8 mouse cellular contexts compared by ENCODE assay signal in genomic region chr10:127063239-127063872, GRCm38 (mm10). TPM values are rescaled to one million over a fixed set of nuclear protein-coding genes. Genes with fewer than 3 reads are reported as not detected.
DNase-seq lines count a peak whose midpoint lies in the region; ATAC-seq and TF ChIP-seq lines count a peak whose summit lies in the region.

Gene Cdk4, plus strand, starts transcription at chr10:127063534.

- H3K4me2 ChIP-seq in embryonic facial prominence, embryonic 13.5 days: peak within 1 kb of the TSS; percentile 91
- peak within 1 kb of the TSS; percentile 79 for H3K4me2 ChIP-seq in limb, embryonic 12.5 days
- peak within 1 kb of the TSS; percentile 83 for H3K4me2 ChIP-seq in midbrain, embryonic 15.5 days

- H3K9ac ChIP-seq in embryonic facial prominence, embryonic 13.5 days: peak within 1 kb of the TSS; percentile 97
- H3K9ac ChIP-seq in limb, embryonic 12.5 days (replicated peaks): peak within 1 kb of the TSS; percentile 97
- H3K9ac ChIP-seq in midbrain, embryonic 15.5 days: peak within 1 kb of the TSS; percentile 91

- TF ChIP-seq CTCF in kidney, adult 2 months (conservative IDR thresholded peaks at IDR 0.05; ENCODE audit: insufficient read depth, insufficient read length, low read depth, low read length): no peak
- TF ChIP-seq CTCF in spleen, adult 2 months (IDR thresholded peaks at IDR 0.05; ENCODE audit: extremely low read depth, insufficient read depth, insufficient read length, insufficient replicate concordance): no peak

- WGBS in embryonic facial prominence, embryonic 13.5 days: under 1% methylated on average over 45 of the region's 46 CpGs
- 1% methylated on average over 46 of the region's 46 CpGs for WGBS in kidney, adult 2 months
- WGBS in limb, embryonic 12.5 days: under 1% methylated on average over 44 of the region's 46 CpGs
- 0% methylated on average over 46 of the region's 46 CpGs for WGBS in midbrain, embryonic 15.5 days
- 1% methylated on average over 45 of the region's 46 CpGs for WGBS in spleen, adult 2 months

- H3K9me3 ChIP-seq in embryonic facial prominence, embryonic 13.5 days: no peaks in the 10 kb centered on the region
- H3K9me3 ChIP-seq in limb, embryonic 12.5 days: no peaks in the 10 kb centered on the region
- H3K9me3 ChIP-seq in midbrain, embryonic 15.5 days: no peaks in the 10 kb centered on the region

- peak; percentile 5 for TF ChIP-seq POLR2A in kidney, adult 2 months (IDR thresholded peaks at IDR 0.05; ENCODE audit: low read depth, low read length)
- peak; percentile 38; the same call in 1 of the 2 replicates for TF ChIP-seq POLR2A in spleen, adult 2 months (IDR thresholded peaks at IDR 0.05; ENCODE audit: low read depth, low read length)

- peaks cover 37% of the 10 kb centered on the region for H3K4me1 ChIP-seq in embryonic facial prominence, embryonic 13.5 days
- peaks cover 3% of the 10 kb centered on the region for H3K4me1 ChIP-seq in kidney, adult 2 months (ENCODE audit: control insufficient read depth, insufficient read depth, low read length)
- H3K4me1 ChIP-seq in limb, embryonic 12.5 days (replicated peaks): peaks cover 31% of the 10 kb centered on the region
- peaks cover 48% of the 10 kb centered on the region for H3K4me1 ChIP-seq in midbrain, embryonic 15.5 days
- H3K4me1 ChIP-seq in spleen, adult 2 months (ENCODE audit: control insufficient read depth, insufficient read depth, insufficient read length): peaks cover 10% of the 10 kb centered on the region; the same call in 1 of the 2 replicates

- peak; percentile 100 for DNase-seq in 3134 (ENCODE audit: extremely low read depth, insufficient read length, low spot score)
- peak; percentile 99 to 100 for DNase-seq in adrenal gland, postnatal 36 days
- DNase-seq in heart, adult 18-20 months: peak; percentile 98
- peak; percentile 99 for DNase-seq in kidney, adult 2 months
- DNase-seq in spleen, adult 2 months (ENCODE audit: low read depth in 1 of 2, low spot score in 2 of 2): peak; percentile 96

- peak within 1 kb of the TSS; percentile 88 for H3K4me3 ChIP-seq in embryonic facial prominence, embryonic 13.5 days
- H3K4me3 ChIP-seq in kidney, adult 2 months (ENCODE audit: insufficient read depth, low read depth, low read length): peak within 1 kb of the TSS; percentile 84
- H3K4me3 ChIP-seq in limb, embryonic 12.5 days (replicated peaks): peak within 1 kb of the TSS; percentile 88
- H3K4me3 ChIP-seq in midbrain, embryonic 15.5 days: peak within 1 kb of the TSS; percentile 83
- H3K4me3 ChIP-seq in spleen, adult 2 months (ENCODE audit: extremely low read depth, insufficient read depth, insufficient read length): peak within 1 kb of the TSS; percentile 64

- ATAC-seq in embryonic facial prominence, embryonic 13.5 days (ENCODE audit: insufficient number of reproducible peaks, insufficient read depth, low FRiP score, low TSS enrichment, low read depth): peak; percentile 86
- ATAC-seq in limb, embryonic 12.5 days (ENCODE audit: insufficient number of reproducible peaks, insufficient read depth, low FRiP score, low TSS enrichment, low read depth): peak; percentile 87
- ATAC-seq in midbrain, embryonic 15.5 days (replicated peaks): peak; percentile 90

- peaks cover 39% of the 10 kb centered on the region for H3K36me3 ChIP-seq in embryonic facial prominence, embryonic 13.5 days
- H3K36me3 ChIP-seq in kidney, adult 2 months (ENCODE audit: control insufficient read depth, insufficient read depth, low read length): peaks cover 1% of the 10 kb centered on the region
- H3K36me3 ChIP-seq in limb, embryonic 12.5 days: peaks cover 38% of the 10 kb centered on the region
- H3K36me3 ChIP-seq in midbrain, embryonic 15.5 days (replicated peaks): peaks cover 34% of the 10 kb centered on the region
- H3K36me3 ChIP-seq in spleen, adult 2 months (ENCODE audit: control insufficient read depth, insufficient read depth, low read length): peaks cover 8% of the 10 kb centered on the region

- peaks cover 27% of the 10 kb centered on the region for H3K27me3 ChIP-seq in embryonic facial prominence, embryonic 13.5 days
- H3K27me3 ChIP-seq in kidney, adult 2 months (replicated peaks; ENCODE audit: control insufficient read depth, insufficient read depth, low read length): no peaks in the 10 kb centered on the region
- H3K27me3 ChIP-seq in limb, embryonic 12.5 days: peaks cover 34% of the 10 kb centered on the region
- no peaks in the 10 kb centered on the region for H3K27me3 ChIP-seq in midbrain, embryonic 15.5 days (replicated peaks)
- peaks cover 7% of the 10 kb centered on the region for H3K27me3 ChIP-seq in spleen, adult 2 months (ENCODE audit: control insufficient read depth, insufficient read depth, low read length)

- peak within 1 kb of the TSS; percentile 85 for H3K27ac ChIP-seq in embryonic facial prominence, embryonic 13.5 days
- H3K27ac ChIP-seq in kidney, adult 2 months (ENCODE audit: insufficient read depth, low read depth, low read length): peak within 1 kb of the TSS; percentile 79
- H3K27ac ChIP-seq in limb, embryonic 12.5 days: peak within 1 kb of the TSS; percentile 89
- H3K27ac ChIP-seq in midbrain, embryonic 15.5 days: peak within 1 kb of the TSS; percentile 93
- peak within 1 kb of the TSS; percentile 68 for H3K27ac ChIP-seq in spleen, adult 2 months (ENCODE audit: insufficient read depth, low read length)

RNA-seq across cellular contexts. Expression of gene Cdk4, which starts in this region (rescaled TPM):
- total RNA-seq in adrenal gland, postnatal 36 days (2021): 100 to 1,000 TPM; 213 to 225 TPM
- polyA plus RNA-seq in embryonic facial prominence, embryonic 13.5 days (2015; fragmentation: Nextera tagmentation; extraction: Ambion mirVana): 1,992 and 2,100 TPM in 2 replicates
- 10 to 100 TPM; 81.5 to 84.1 TPM for total RNA-seq in heart, adult 18-20 months (2021)
- 195 and 216 TPM in 2 replicates for polyA plus RNA-seq in kidney, adult 2 months (2012; rRNA removed)
- 2,363 and 2,376 TPM in 2 replicates for polyA plus RNA-seq in limb, embryonic 12.5 days (2016; fragmentation: Nextera tagmentation; extraction: Ambion mirVana)
- 793 and 910 TPM in 2 replicates for polyA plus RNA-seq in midbrain, embryonic 15.5 days (2015; fragmentation: Nextera tagmentation; extraction: Ambion mirVana)
- polyA plus RNA-seq in spleen, adult 2 months (2012; rRNA removed): 106 and 140 TPM in 2 replicates

Comparison
In these comparisons a context has a peak if more than half of its experiments do, and no peak if none do; other contexts are left out.
1. Peak in every context shown above with its lines: DNase-seq, ATAC-seq, H3K4me3 ChIP-seq and H3K27ac ChIP-seq.